ENCODE assay signal across 17 mouse cellular contexts in the genomic region with DNA sequence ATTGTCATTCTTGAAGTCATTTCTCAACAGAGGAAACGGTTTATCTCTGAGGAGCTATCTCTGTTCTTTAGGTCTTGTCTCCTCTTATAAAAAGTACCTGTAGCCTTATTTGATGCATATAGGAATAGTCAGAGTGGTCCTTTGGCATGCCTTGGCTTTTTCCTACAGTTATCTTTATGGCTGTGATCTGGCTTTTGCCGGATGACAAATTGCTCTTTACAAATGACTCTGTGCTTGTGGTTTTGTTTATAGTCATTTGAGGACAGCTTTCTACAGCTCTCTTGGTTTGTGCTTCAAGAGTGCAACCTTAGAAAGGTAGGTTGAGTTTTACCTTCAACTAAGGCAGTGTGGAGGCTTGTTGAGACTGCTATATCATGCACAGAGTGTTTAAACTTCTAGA. TPM values are rescaled to one million over a fixed set of nuclear protein-coding genes. Genes with fewer than 3 reads are reported as not detected.
A peak's percentile ranks its signal among the peaks of the same experiment; 100 is the strongest.
DNase-seq lines count a peak whose midpoint lies in the region; ATAC-seq and TF ChIP-seq lines count a peak whose summit lies in the region.
"Had no signal": no experiment of that assay in that cellular context is flagged by ENCODE, and none has a peak within 500 bp of the region (broad histone marks: within the 10 kb centered on the region; RNA-seq: fewer than 3 reads in every experiment).

No protein-coding gene starts in this region.

- peaks cover 19% of the 10 kb centered on the region for H3K4me1 ChIP-seq in forebrain, embryonic 16.5 days (replicated peaks; ENCODE audit: control insufficient read depth, insufficient read depth, low read length)
- H3K4me1 ChIP-seq in forebrain, embryonic 14.5 days (ENCODE audit: control insufficient read depth, insufficient read depth, low read length) = peaks cover 10% of the 10 kb centered on the region; the same call in 1 of the 2 replicates
- H3K4me1 ChIP-seq in hindbrain, embryonic 15.5 days (replicated peaks) = peaks cover 47% of the 10 kb centered on the region
- H3K4me1 ChIP-seq in hindbrain, embryonic 11.5 days (replicated peaks; ENCODE audit: control insufficient read depth, insufficient read depth, low read length) = no peaks in the 10 kb centered on the region
- H3K4me1 ChIP-seq in cortical plate, adult 2 months (ENCODE audit: control insufficient read depth, insufficient read depth, low read length) = peaks cover 3% of the 10 kb centered on the region

- no peak overlapping the region for H3ac ChIP-seq in myocyte (ENCODE audit: control insufficient read depth, insufficient read length)

- H3K36me3 ChIP-seq in forebrain, embryonic 16.5 days (ENCODE audit: control insufficient read depth, insufficient read depth) = no peaks in the 10 kb centered on the region
- H3K36me3 ChIP-seq in forebrain, embryonic 14.5 days (ENCODE audit: control insufficient read depth, insufficient read depth, low read length) = no peaks in the 10 kb centered on the region
- no peaks in the 10 kb centered on the region for H3K36me3 ChIP-seq in hindbrain, embryonic 15.5 days
- H3K36me3 ChIP-seq in hindbrain, embryonic 11.5 days (ENCODE audit: control insufficient read depth, insufficient read depth, low read length) = no peaks in the 10 kb centered on the region
- no peaks in the 10 kb centered on the region for H3K36me3 ChIP-seq in myocyte (ENCODE audit: control insufficient read depth, insufficient read depth)
- H3K36me3 ChIP-seq: intestine, embryonic 15.5 days; kidney, embryonic 15.5 days had no signal

- no peak overlapping the region for H3K4me3 ChIP-seq in forebrain, embryonic 16.5 days (replicated peaks; ENCODE audit: low read length)
- no peak overlapping the region for H3K4me3 ChIP-seq in forebrain, embryonic 14.5 days (ENCODE audit: low read depth, low read length)
- H3K4me3 ChIP-seq in hindbrain, embryonic 15.5 days = peak overlapping the region; percentile 2; the same call in 1 of the 2 replicates
- no peak overlapping the region for H3K4me3 ChIP-seq in hindbrain, embryonic 11.5 days (ENCODE audit: low read depth, low read length)
- peak overlapping the region; percentile 83; the same call in 1 of the 2 replicates for H3K4me3 ChIP-seq in cortical plate, adult 2 months (ENCODE audit: insufficient read depth, low read length)
- no peak overlapping the region for H3K4me3 ChIP-seq in myocyte
- H3K4me3 ChIP-seq: intestine, embryonic 15.5 days had no signal

- no peaks in the 10 kb centered on the region for H3K27me3 ChIP-seq in forebrain, embryonic 16.5 days (replicated peaks; ENCODE audit: control insufficient read depth, insufficient read depth, low read length)
- H3K27me3 ChIP-seq in forebrain, embryonic 14.5 days (replicated peaks; ENCODE audit: control insufficient read depth, insufficient read depth, low read length) = no peaks in the 10 kb centered on the region
- H3K27me3 ChIP-seq in hindbrain, embryonic 15.5 days = no peaks in the 10 kb centered on the region
- no peaks in the 10 kb centered on the region for H3K27me3 ChIP-seq in hindbrain, embryonic 11.5 days (ENCODE audit: control insufficient read depth, insufficient read depth, low read length)
- H3K27me3 ChIP-seq in myocyte (ENCODE audit: control insufficient read depth, insufficient read depth, insufficient read length) = no peaks in the 10 kb centered on the region
- H3K27me3 ChIP-seq: intestine, embryonic 15.5 days; kidney, embryonic 15.5 days had no signal

- TF ChIP-seq POLR2A in cortical plate, adult 2 months (IDR thresholded peaks at IDR 0.05; ENCODE audit: extremely low read depth, insufficient read depth, low read length) = no peak
- no peak for TF ChIP-seq POLR2A in myocyte (IDR thresholded peaks at IDR 0.05; ENCODE audit: insufficient read length, low read depth)

- no peak for ATAC-seq in forebrain, embryonic 16.5 days
- ATAC-seq in forebrain, embryonic 14.5 days = no peak
- ATAC-seq in hindbrain, embryonic 15.5 days (ENCODE audit: low FRiP score, low read depth) = no peak
- no peak for ATAC-seq in hindbrain, embryonic 11.5 days (ENCODE audit: low FRiP score)
- no peak for ATAC-seq in CD4-positive, CD25-positive, alpha-beta regulatory T cell, adult 4 months
- ATAC-seq: intestine, embryonic 15.5 days had no signal

- no peak overlapping the region for H3K9ac ChIP-seq in forebrain, embryonic 16.5 days (replicated peaks; ENCODE audit: low read depth, low read length)
- H3K9ac ChIP-seq in forebrain, embryonic 14.5 days (ENCODE audit: low read length) = no peak overlapping the region
- no peak overlapping the region for H3K9ac ChIP-seq in hindbrain, embryonic 15.5 days
- no peak overlapping the region for H3K9ac ChIP-seq in hindbrain, embryonic 11.5 days (ENCODE audit: low read depth, low read length)
- H3K9ac ChIP-seq: intestine, embryonic 15.5 days; kidney, embryonic 15.5 days had no signal

- no peak overlapping the region for H3K27ac ChIP-seq in forebrain, embryonic 16.5 days (ENCODE audit: low read length)
- H3K27ac ChIP-seq in forebrain, embryonic 14.5 days (ENCODE audit: low read depth, low read length) = no peak overlapping the region
- H3K27ac ChIP-seq in hindbrain, embryonic 15.5 days (replicated peaks) = no peak overlapping the region
- no peak overlapping the region for H3K27ac ChIP-seq in hindbrain, embryonic 11.5 days (ENCODE audit: low read depth, low read length)
- no peak overlapping the region for H3K27ac ChIP-seq in cortical plate, adult 2 months (ENCODE audit: insufficient read depth, low read length)
- H3K27ac ChIP-seq: intestine, embryonic 15.5 days; kidney, embryonic 15.5 days had no signal

- TF ChIP-seq CTCF in cortical plate, adult 2 months (IDR thresholded peaks at IDR 0.05; ENCODE audit: extremely low read depth, insufficient read depth, low read length) = no peak

- DNase-seq in forebrain, embryonic 14.5 days (ENCODE audit: low spot score) = no peak
- no peak for DNase-seq in hindbrain, embryonic 11.5 days (ENCODE audit: low spot score)
- DNase-seq: adrenal gland, adult 2 months; B cell, adult 2 months; cerebellum, adult 11-12 months; gastrocnemius, postnatal 36 days; liver; lung, adult 18-20 months; right cerebral cortex, postnatal 25 days; thymus, postnatal 25 days had no signal

- no peaks in the 10 kb centered on the region for H3K9me3 ChIP-seq in forebrain, embryonic 16.5 days (ENCODE audit: control insufficient read depth, low read length)
- no peaks in the 10 kb centered on the region for H3K9me3 ChIP-seq in forebrain, embryonic 14.5 days (replicated peaks; ENCODE audit: control insufficient read depth, low read length)
- H3K9me3 ChIP-seq in hindbrain, embryonic 15.5 days = no peaks in the 10 kb centered on the region
- no peaks in the 10 kb centered on the region for H3K9me3 ChIP-seq in hindbrain, embryonic 11.5 days (ENCODE audit: control insufficient read depth, low read length)
- H3K9me3 ChIP-seq: intestine, embryonic 15.5 days; kidney, embryonic 15.5 days had no signal

- H3K4me2 ChIP-seq in forebrain, embryonic 16.5 days (ENCODE audit: low read length) = peak overlapping the region; percentile 21; the same call in 1 of the 2 replicates
- H3K4me2 ChIP-seq in forebrain, embryonic 14.5 days (ENCODE audit: low read length) = no peak overlapping the region
- peak overlapping the region; percentile 59 for H3K4me2 ChIP-seq in hindbrain, embryonic 15.5 days
- H3K4me2 ChIP-seq in hindbrain, embryonic 11.5 days (replicated peaks; ENCODE audit: low read depth, low read length) = no peak overlapping the region
- peak overlapping the region; percentile 35 for H3K4me2 ChIP-seq in myocyte (ENCODE audit: low read depth)
- H3K4me2 ChIP-seq: intestine, embryonic 15.5 days had no signal

- 85% methylated on average over 2 of the region's 2 CpGs for WGBS in forebrain, embryonic 16.5 days
- WGBS in forebrain, embryonic 14.5 days = 91% methylated on average over 2 of the region's 2 CpGs
- WGBS in hindbrain, embryonic 15.5 days = 74% methylated on average over 2 of the region's 2 CpGs
- 86% methylated on average over 2 of the region's 2 CpGs for WGBS in hindbrain, embryonic 11.5 days

- H3K79me2 ChIP-seq in myocyte (ENCODE audit: control insufficient read depth, insufficient read depth) = peaks cover 69% of the 10 kb centered on the region

TF ChIP-seq in myocyte, 11 proteins besides CTCF, POLR2A, EP300 and RAD21:
- no peak for TF ChIP-seq REST (IDR thresholded peaks at IDR 0.05; ENCODE audit: insufficient read depth, insufficient read length)
- TF ChIP-seq CEBPB (IDR thresholded peaks at IDR 0.05; ENCODE audit: insufficient read depth, poor library complexity, severe bottlenecking) = no peak
- no peak for TF ChIP-seq MYOG (IDR thresholded peaks at IDR 0.05; ENCODE audit: control insufficient read depth in 1 of 3, insufficient read depth in 1 of 3, insufficient read length in 2 of 3, low read depth in 2 of 3)
- no peak for TF ChIP-seq MYOD1 (IDR thresholded peaks at IDR 0.05; ENCODE audit: control insufficient read depth in 1 of 3, insufficient read length in 2 of 3, low read depth in 2 of 3)
- no peak for TF ChIP-seq TCF12 (IDR thresholded peaks at IDR 0.05; ENCODE audit: insufficient read depth, poor library complexity, severe bottlenecking)
- TF ChIP-seq MAX (IDR thresholded peaks at IDR 0.05; ENCODE audit: low read depth) = no peak
- TF ChIP-seq SRF (IDR thresholded peaks at IDR 0.05; ENCODE audit: control insufficient read depth, insufficient read length, low read depth) = no peak
- TF ChIP-seq POLR2AphosphoS2 (IDR thresholded peaks at IDR 0.05; ENCODE audit: insufficient read length, low read depth) = no peak
- no peak for TF ChIP-seq TCF3 (IDR thresholded peaks at IDR 0.05; ENCODE audit: insufficient read length, low read depth)
- no peak for TF ChIP-seq USF1 (IDR thresholded peaks at IDR 0.05; ENCODE audit: low read depth)
- no peak for TF ChIP-seq E2F4 (IDR thresholded peaks at IDR 0.05; ENCODE audit: insufficient read depth)

RNA-seq across cellular contexts. Expression of gene Ppp3ca, which starts 3.4 kb away (rescaled TPM):
- polyA plus RNA-seq in forebrain, embryonic 16.5 days (2015; fragmentation: Nextera tagmentation; extraction: Ambion mirVana) = 144 and 148 TPM in 2 replicates
- 84.4 and 111 TPM in 2 replicates for polyA plus RNA-seq in forebrain, embryonic 14.5 days (2014; fragmentation: Nextera tagmentation; extraction: Ambion mirVana)
- polyA plus RNA-seq in hindbrain, embryonic 15.5 days (2015; fragmentation: Nextera tagmentation; extraction: Ambion mirVana) = 157 and 180 TPM in 2 replicates
- 70.9 and 71.9 TPM in 2 replicates for polyA plus RNA-seq in hindbrain, embryonic 11.5 days (2014; fragmentation: Nextera tagmentation; extraction: Ambion mirVana)
- polyA plus RNA-seq in cortical plate, adult 2 months (2012; rRNA removed) = 595 and 606 TPM in 2 replicates
- polyA plus RNA-seq in myocyte (2012; fragmentation: generic; extraction: Trizol) = 34.0 TPM
- 10 to 100 TPM; 17.9 to 31.8 TPM for polyA plus RNA-seq in CD4-positive, CD25-positive, alpha-beta regulatory T cell, adult 4 months (2017; shearing (Covaris generic))

Comparison
In these comparisons a context has a peak if more than half of its experiments do, and no peak if none do; other contexts are left out.
1. H3K4me2 ChIP-seq: peak in forebrain, embryonic 16.5 days (single experiment), hindbrain, embryonic 15.5 days (single experiment) and myocyte (single experiment); none in forebrain, embryonic 14.5 days (single experiment) and hindbrain, embryonic 11.5 days (single experiment).
2. H3K4me3 ChIP-seq: peak in hindbrain, embryonic 15.5 days (single experiment) and cortical plate, adult 2 months (single experiment); none in forebrain, embryonic 16.5 days (single experiment), forebrain, embryonic 14.5 days (single experiment), hindbrain, embryonic 11.5 days (single experiment) and myocyte (single experiment).